ENCODE assay signal across 9 mouse cellular contexts in the genomic region with DNA sequence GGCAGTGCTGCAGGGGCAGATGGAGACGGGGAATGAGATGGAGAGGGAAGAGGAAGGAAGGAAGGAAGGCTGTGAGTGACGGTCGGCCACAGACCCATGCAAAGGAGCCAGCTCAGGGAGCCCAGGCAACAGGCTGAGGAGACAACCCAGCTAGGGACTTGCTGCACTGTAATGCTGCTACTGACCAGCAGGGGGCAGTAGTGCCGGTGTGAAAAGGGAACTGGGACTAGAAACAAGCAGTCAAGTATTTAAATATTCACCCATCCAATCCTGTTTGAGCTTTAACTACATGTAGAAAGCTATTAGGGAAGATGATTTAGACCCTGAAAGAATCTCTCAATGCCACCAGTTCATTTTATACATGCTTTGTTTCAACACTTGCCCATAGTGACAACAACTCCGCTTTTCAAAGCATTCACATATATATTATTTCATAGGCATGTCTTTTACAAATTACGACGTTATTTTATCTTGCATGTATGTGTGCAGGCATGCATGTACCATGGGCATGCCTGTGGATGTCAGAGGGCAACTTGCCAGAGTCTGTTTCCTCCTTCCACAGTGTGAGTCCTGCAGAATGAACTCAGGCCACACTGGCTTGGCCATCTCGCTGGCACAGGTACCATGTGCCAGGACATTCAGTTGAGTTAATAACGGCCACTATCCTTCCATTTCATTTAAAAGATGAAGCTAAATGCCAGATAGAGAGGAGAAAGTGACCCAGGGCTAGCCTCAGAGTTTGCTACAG.
DNase-seq lines count a peak whose midpoint lies in the region; ATAC-seq and TF ChIP-seq lines count a peak whose summit lies in the region.
"Had no signal": no experiment of that assay in that cellular context is flagged by ENCODE, and none has a peak within 500 bp of the region (broad histone marks: within the 10 kb centered on the region; RNA-seq: fewer than 3 reads in every experiment).

No protein-coding gene starts in this region.

- ATAC-seq in forebrain, embryonic 14.5 days = no peak
- ATAC-seq in forebrain, embryonic 13.5 days = no peak
- no peak for ATAC-seq in forebrain, embryonic 15.5 days (replicated peaks)
- no peak for ATAC-seq in kidney, postnatal 0 days (replicated peaks; ENCODE audit: low FRiP score, low read depth)

- no peak overlapping the region for H3K4me2 ChIP-seq in forebrain, embryonic 14.5 days (ENCODE audit: low read length)
- H3K4me2 ChIP-seq in forebrain, embryonic 13.5 days = no peak overlapping the region
- no peak overlapping the region for H3K4me2 ChIP-seq in forebrain, embryonic 15.5 days (replicated peaks)
- no peak overlapping the region for H3K4me2 ChIP-seq in kidney, postnatal 0 days (ENCODE audit: low read length)
- H3K4me2 ChIP-seq: limb, embryonic 13.5 days had no signal

- no peaks in the 10 kb centered on the region for H3K79me3 ChIP-seq in C2C12 (ENCODE audit: low read depth)

- peak; percentile 63 for TF ChIP-seq CTCF in C2C12 (IDR thresholded peaks at IDR 0.05; ENCODE audit: control insufficient read depth, insufficient read depth, insufficient read length)
- TF ChIP-seq CTCF in kidney, postnatal 0 days (IDR thresholded peaks at IDR 0.05; ENCODE audit: low read depth) = peak; percentile 88

- no peak overlapping the region for H3K4me3 ChIP-seq in forebrain, embryonic 14.5 days (ENCODE audit: low read depth, low read length)
- no peak overlapping the region for H3K4me3 ChIP-seq in forebrain, embryonic 13.5 days
- no peak overlapping the region for H3K4me3 ChIP-seq in C2C12 (ENCODE audit: insufficient read depth, poor library complexity, severe bottlenecking)
- H3K4me3 ChIP-seq in brown adipose tissue, adult 24 weeks (ENCODE audit: insufficient read depth, low read depth, low read length) = 0 out of 2 replicates have a peak overlapping the region, but pooled peaks have one; percentile 1
- H3K4me3 ChIP-seq in forebrain, embryonic 15.5 days = no peak overlapping the region
- no peak overlapping the region for H3K4me3 ChIP-seq in kidney, postnatal 0 days (replicated peaks; ENCODE audit: low read depth, low read length)
- H3K4me3 ChIP-seq: limb, embryonic 13.5 days had no signal

- H3K79me2 ChIP-seq in C2C12 (ENCODE audit: control insufficient read depth, insufficient read depth) = no peaks in the 10 kb centered on the region

- H3K27me3 ChIP-seq in forebrain, embryonic 14.5 days (replicated peaks; ENCODE audit: control insufficient read depth, insufficient read depth, low read length) = no peaks in the 10 kb centered on the region
- no peaks in the 10 kb centered on the region for H3K27me3 ChIP-seq in forebrain, embryonic 13.5 days
- no peaks in the 10 kb centered on the region for H3K27me3 ChIP-seq in C2C12 (ENCODE audit: control insufficient read depth, insufficient read depth, insufficient read length)
- H3K27me3 ChIP-seq in forebrain, embryonic 15.5 days = no peaks in the 10 kb centered on the region
- no peaks in the 10 kb centered on the region for H3K27me3 ChIP-seq in kidney, postnatal 0 days (ENCODE audit: insufficient read depth, low read length)
- H3K27me3 ChIP-seq: limb, embryonic 13.5 days had no signal

- no peak overlapping the region for H3ac ChIP-seq in C2C12 (ENCODE audit: control insufficient read depth, insufficient read length, low read depth)

- WGBS in forebrain, embryonic 14.5 days = 62% methylated on average over 9 of the region's 9 CpGs
- WGBS in forebrain, embryonic 13.5 days = 59% methylated on average over 9 of the region's 9 CpGs
- 59% methylated on average over 9 of the region's 9 CpGs for WGBS in forebrain, embryonic 15.5 days
- 54% methylated on average over 9 of the region's 9 CpGs for WGBS in kidney, postnatal 0 days

- DNase-seq in forebrain, embryonic 14.5 days (ENCODE audit: low spot score) = peak; percentile 57
- DNase-seq in kidney, postnatal 0 days (ENCODE audit: low spot score) = peak; percentile 68
- peak; percentile 78 for DNase-seq in lung, postnatal 14 days
- DNase-seq in spleen, postnatal 36 days (ENCODE audit: low spot score in 2 of 2) = peak; percentile 30 to 46

- no peaks in the 10 kb centered on the region for H3K9me3 ChIP-seq in forebrain, embryonic 14.5 days (replicated peaks; ENCODE audit: control insufficient read depth, low read length)
- H3K9me3 ChIP-seq in forebrain, embryonic 13.5 days (replicated peaks) = no peaks in the 10 kb centered on the region
- H3K9me3 ChIP-seq in forebrain, embryonic 15.5 days = no peaks in the 10 kb centered on the region
- H3K9me3 ChIP-seq in kidney, postnatal 0 days (replicated peaks; ENCODE audit: low read length) = no peaks in the 10 kb centered on the region
- H3K9me3 ChIP-seq: limb, embryonic 13.5 days had no signal

- H3K36me3 ChIP-seq in forebrain, embryonic 14.5 days (ENCODE audit: control insufficient read depth, insufficient read depth, low read length) = peaks cover 3% of the 10 kb centered on the region; the same call in 1 of the 2 replicates
- H3K36me3 ChIP-seq in forebrain, embryonic 13.5 days (ENCODE audit: poor library complexity, severe bottlenecking) = peaks cover 18% of the 10 kb centered on the region; the same call in 1 of the 2 replicates
- no peaks in the 10 kb centered on the region for H3K36me3 ChIP-seq in C2C12 (ENCODE audit: control insufficient read depth, insufficient read depth)
- H3K36me3 ChIP-seq in forebrain, embryonic 15.5 days = peaks cover 10% of the 10 kb centered on the region; the same call in 1 of the 2 replicates
- H3K36me3 ChIP-seq in kidney, postnatal 0 days (ENCODE audit: insufficient read depth, low read length) = no peaks in the 10 kb centered on the region
- H3K36me3 ChIP-seq: limb, embryonic 13.5 days had no signal

- H3K4me1 ChIP-seq in forebrain, embryonic 14.5 days (ENCODE audit: control insufficient read depth, insufficient read depth, low read length) = peaks cover 12% of the 10 kb centered on the region
- peaks cover 35% of the 10 kb centered on the region for H3K4me1 ChIP-seq in forebrain, embryonic 13.5 days
- H3K4me1 ChIP-seq in brown adipose tissue, adult 24 weeks (ENCODE audit: control insufficient read depth, insufficient read depth, insufficient read length, low read length) = peaks cover 11% of the 10 kb centered on the region
- H3K4me1 ChIP-seq in forebrain, embryonic 15.5 days = peaks cover 52% of the 10 kb centered on the region
- 0 out of 2 replicates have a peak, but pooled peaks cover 5% of the 10 kb centered on the region for H3K4me1 ChIP-seq in kidney, postnatal 0 days (replicated peaks; ENCODE audit: insufficient read depth, low read length)

- H3K9ac ChIP-seq in forebrain, embryonic 14.5 days (ENCODE audit: low read length) = no peak overlapping the region
- H3K9ac ChIP-seq in forebrain, embryonic 13.5 days = no peak overlapping the region
- H3K9ac ChIP-seq in forebrain, embryonic 15.5 days (replicated peaks) = no peak overlapping the region
- no peak overlapping the region for H3K9ac ChIP-seq in kidney, postnatal 0 days (ENCODE audit: low read depth, low read length)
- H3K9ac ChIP-seq: limb, embryonic 13.5 days had no signal

- H3K27ac ChIP-seq in forebrain, embryonic 14.5 days (ENCODE audit: low read depth, low read length) = no peak overlapping the region
- no peak overlapping the region for H3K27ac ChIP-seq in forebrain, embryonic 13.5 days
- no peak overlapping the region for H3K27ac ChIP-seq in brown adipose tissue, adult 24 weeks (replicated peaks; ENCODE audit: low read depth, low read length)
- H3K27ac ChIP-seq in forebrain, embryonic 15.5 days (replicated peaks) = peak overlapping the region; percentile 86
- no peak overlapping the region for H3K27ac ChIP-seq in kidney, postnatal 0 days
- H3K27ac ChIP-seq: limb, embryonic 13.5 days had no signal

TF ChIP-seq in C2C12, 6 proteins besides CTCF, POLR2A, EP300 and RAD21:
- no peak for TF ChIP-seq CEBPB (IDR thresholded peaks at IDR 0.05; ENCODE audit: low read depth)
- TF ChIP-seq MAX (IDR thresholded peaks at IDR 0.05) = no peak
- no peak for TF ChIP-seq USF1 (IDR thresholded peaks at IDR 0.05; ENCODE audit: low read depth)
- TF ChIP-seq MYOD1 (IDR thresholded peaks at IDR 0.05; ENCODE audit: control insufficient read depth, insufficient read length, low read depth) = no peak
- no peak for TF ChIP-seq MYOG (IDR thresholded peaks at IDR 0.05; ENCODE audit: control insufficient read depth, extremely low read depth, insufficient read length)
- TF ChIP-seq FOSL1 (IDR thresholded peaks at IDR 0.05; ENCODE audit: insufficient read depth, low read length, poor library complexity, severe bottlenecking) = no peak
